Mouse (Mus musculus) brain, embryonic 14.5 days (tissue): ENCODE results near the gene Bmp7.

ENCODE experiments used
- CTCF ChIP-seq: fragments of 200-500 bp; IDR thresholded peaks from 2 replicates; pipeline ENCODE4 v1.5.1; 2012; ENCODE audit warnings: inconsistent platforms, mild to moderate bottlenecking, moderate library complexity, borderline replicate concordance; ENCODE audit not compliant: insufficient read depth, insufficient read length; ENCODE audit errors: extremely low read depth
- POLR2A ChIP-seq: fragments of 200-500 bp; IDR thresholded peaks from 2 replicates; pipeline ENCODE4 v1.6.1; 2012; ENCODE audit warnings: mild to moderate bottlenecking, inconsistent platforms, borderline replicate concordance; ENCODE audit not compliant: poor library complexity, insufficient read depth, insufficient read length, severe bottlenecking; ENCODE audit errors: extremely low read depth

DNA sequence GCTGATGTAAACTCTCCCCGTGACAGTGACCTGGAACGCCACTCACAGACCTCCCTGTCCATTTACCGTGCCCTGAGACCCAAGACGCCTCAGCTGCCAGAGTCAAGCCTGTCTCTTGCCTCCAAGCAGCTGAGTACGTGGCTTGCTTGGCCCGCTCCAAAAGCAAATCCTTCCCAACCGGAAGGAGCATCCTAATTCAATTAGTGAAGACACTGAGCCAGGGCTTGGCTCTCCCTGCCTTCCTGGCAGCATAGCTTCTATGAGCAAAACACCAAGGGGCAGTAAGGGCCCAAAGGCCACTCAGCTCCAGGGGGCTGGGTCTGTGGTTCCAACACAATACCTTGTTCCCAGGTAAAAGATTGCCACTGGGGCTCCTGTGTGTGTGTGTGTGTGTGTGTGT, 34.6 kb upstream of the Bmp7 start:
- TF ChIP-seq CTCF (no peak), POLR2A (no peak)
